Mouse (Mus musculus) testis, adult 2 months (tissue): ENCODE results near the gene Rfesd. TPM values are rescaled to one million over a fixed set of nuclear protein-coding genes. Genes with fewer than 3 reads are reported as not detected.

ENCODE experiments used
- H3K27ac ChIP-seq: fragments of 200-500 bp; 2 replicates; pipeline ENCODE4 v1.5.1; 2012; ENCODE audit warnings: low read depth, low read length; ENCODE audit not compliant: control insufficient read depth, insufficient read depth
- H3K27me3 ChIP-seq: fragments of 200-500 bp; 2 replicates; pipeline ENCODE4 v1.6.1; 2012; ENCODE audit warnings: mild to moderate bottlenecking, low read length, moderate library complexity; ENCODE audit not compliant: control insufficient read depth, insufficient read depth
- H3K36me3 ChIP-seq: fragments of 200-500 bp; 2 replicates; pipeline ENCODE4 v1.6.1; 2012; ENCODE audit warnings: mild to moderate bottlenecking, low read length; ENCODE audit not compliant: control insufficient read depth, insufficient read depth
- H3K4me1 ChIP-seq: fragments of 200-500 bp; 2 replicates; pipeline ENCODE4 v1.6.1; 2012; ENCODE audit warnings: low read length; ENCODE audit not compliant: control insufficient read depth, insufficient read depth
- H3K4me3 ChIP-seq: fragments of 200-500 bp; 2 replicates; pipeline ENCODE4 v1.5.1; 2012; ENCODE audit warnings: low read depth, mild to moderate bottlenecking, low read length, moderate library complexity, mixed read lengths; ENCODE audit not compliant: control insufficient read depth
- CTCF ChIP-seq: fragments of 200-500 bp; IDR thresholded peaks from 2 replicates; pipeline ENCODE4 v1.5.1; 2012; ENCODE audit warnings: low read depth, mild to moderate bottlenecking, inconsistent platforms, low read length, moderate library complexity; ENCODE audit not compliant: control insufficient read depth, insufficient read depth, insufficient replicate concordance
- POLR2A ChIP-seq: fragments of 200-500 bp; IDR thresholded peaks from 2 replicates; pipeline ENCODE4 v1.6.1; 2012; ENCODE audit warnings: low read depth, mild to moderate bottlenecking, inconsistent platforms, low read length, moderate library complexity; ENCODE audit not compliant: control insufficient read depth
- polyA plus RNA-seq: library from polyadenylated mRNA; depleted of rRNA; stranded (reverse); fragments of >200 nt; gene quantifications from 2 replicates; pipeline ENCODE4 v1.2.3, GENCODE M21; 2012; rRNA removed

Gene Rfesd
- polyA plus RNA-seq, 1 experiment = 14.3 TPM

- Histone ChIP-seq H3K27ac (no peak overlapping the region), H3K4me1 (peaks cover 6% of the 10 kb centered on the region), H3K27me3 (no peaks in the 10 kb centered on the region), H3K4me3 (no peak overlapping the region), H3K36me3 (no peaks in the 10 kb centered on the region)
- TF ChIP-seq POLR2A (no peak), CTCF (no peak)
These were observed 41.9 kb downstream of the Rfesd start for GRCm38 (mm10) chr13:75976649-75977048.

- H3K27me3 ChIP-seq = no peaks in the 10 kb centered on the region
- H3K27ac ChIP-seq = no peak overlapping the region
- TF ChIP-seq POLR2A (no peak), CTCF (no peak)
- no peaks in the 10 kb centered on the region for H3K36me3 ChIP-seq
- peaks cover 6% of the 10 kb centered on the region for H3K4me1 ChIP-seq
- H3K4me3 ChIP-seq = no peak overlapping the region
These were observed 42.3 kb downstream of the Rfesd start for GRCm38 (mm10) chr13:75976218-75976617.

- Histone ChIP-seq H3K4me1 (peaks cover 6% of the 10 kb centered on the region), H3K36me3 (no peaks in the 10 kb centered on the region), H3K4me3 (no peak overlapping the region), H3K27ac (no peak overlapping the region), H3K27me3 (no peaks in the 10 kb centered on the region)
- no peak for TF ChIP-seq POLR2A
- no peak for TF ChIP-seq CTCF
These were observed 42.9 kb downstream of the Rfesd start for GRCm38 (mm10) chr13:75975629-75976028.

GRCm38 (mm10) chr13:75974481-75974880 is 44.0 kb downstream of the Rfesd start:
- H3K36me3 ChIP-seq = no peaks in the 10 kb centered on the region
- TF ChIP-seq CTCF (no peak), POLR2A (no peak)
- no peak overlapping the region for H3K4me3 ChIP-seq

GRCm38 (mm10) chr13:75966850-75967249 is 51.7 kb downstream of the Rfesd start, which contains the start of gene Spata9:
TSS of gene Spata9 (plus strand) at chr13:75967150.
- no peak within 1 kb of the TSS for H3K27ac ChIP-seq
- H3K36me3 ChIP-seq = no peaks in the 10 kb centered on the region
- no peak for TF ChIP-seq CTCF
- no peak for TF ChIP-seq POLR2A
- peaks cover 2% of the 10 kb centered on the region; the same call in 1 of the 2 replicates for H3K4me1 ChIP-seq
- peak within 1 kb of the TSS; percentile 87 for H3K4me3 ChIP-seq
- H3K27me3 ChIP-seq = no peaks in the 10 kb centered on the region

More at GRCm38 (mm10) chr13:75974481-75974880, 44.0 kb downstream of the Rfesd start:
- no peaks in the 10 kb centered on the region for H3K27me3 ChIP-seq
- H3K27ac ChIP-seq = no peak overlapping the region
- peaks cover 6% of the 10 kb centered on the region for H3K4me1 ChIP-seq

- no peaks in the 10 kb centered on the region for H3K27me3 ChIP-seq
- no peaks in the 10 kb centered on the region for H3K36me3 ChIP-seq
- no peak overlapping the region for H3K4me3 ChIP-seq
- H3K4me1 ChIP-seq = no peaks in the 10 kb centered on the region
- H3K27ac ChIP-seq = no peak overlapping the region
- TF ChIP-seq POLR2A = no peak
- TF ChIP-seq CTCF = no peak
These were observed 63.0 kb downstream of the Rfesd start for GRCm38 (mm10) chr13:75955357-75955992.

Other genes starting within 250 kb of the Rfesd start
- 4.3 and 4.5 TPM in 2 replicates for gene Glrx, start 178.9 kb downstream of the Rfesd start, polyA plus RNA-seq
- gene Rhobtb3, start 74.8 kb downstream of the Rfesd start, polyA plus RNA-seq = 15.1 and 39.3 TPM in 2 replicates
- 94.7 and 110 TPM in 2 replicates for gene Spata9, start 51.6 kb downstream of the Rfesd start, polyA plus RNA-seq
- gene Gpr150, start 38.3 kb upstream of the Rfesd start, polyA plus RNA-seq = not detected in 2 replicates
- 3.3 and 5.1 TPM in 2 replicates for gene Arsk, start 79.9 kb upstream of the Rfesd start, polyA plus RNA-seq
- 2.4 and 3.4 TPM in 2 replicates for gene Ttc37, start 80.0 kb upstream of the Rfesd start, polyA plus RNA-seq